Mouse (Mus musculus) layer of hippocampus, postnatal 14 days (tissue): ENCODE measurements around the gene Eloa. TPM values are rescaled to one million over a fixed set of nuclear protein-coding genes. Genes with fewer than 3 reads are reported as not detected.

ENCODE experiments used
- DNase-seq, 2 experiments: peaks; one replicate each; pipeline ENCODE4 v3.0.0; 2021 to 2022; ENCODE audit warnings: low spot score in 2 of 2, mixed read lengths in 1 of 2
- total RNA-seq, 2 experiments: library from RNA; stranded (reverse); gene quantifications; 2 replicates each; pipeline ENCODE4 v1.2.3; 2021

The Eloa gene
- total RNA-seq, 2 experiments from 2014 or later = 31.7 TPM

GRCm38 (mm10) chr4:135958354-135958753 lies 63.2 kb downstream of the Eloa start:
- no peak for DNase-seq

GRCm38 (mm10) chr4:135955886-135956285 lies 65.7 kb downstream of the Eloa start:
- DNase-seq = no peak

GRCm38 (mm10) chr4:135954241-135954640 lies 67.3 kb downstream of the Eloa start:
- DNase-seq = peak; percentile 78 to 79

Other genes with a start within 250 kb of the Eloa start
- gene Srsf10, start 166.0 kb downstream of the Eloa start, total RNA-seq = 10 to 100 TPM; 78.4 to 85.6 TPM
- 10 to 100 TPM; 59.5 to 67.2 TPM for gene Pnrc2, start 147.9 kb downstream of the Eloa start, total RNA-seq
- under 1 TPM in 1 of 2 experiments, not detected in 1; 0.09 TPM for gene Cnr2, start 126.4 kb downstream of the Eloa start, total RNA-seq
- gene Fuca1, start 101.0 kb downstream of the Eloa start, total RNA-seq = 10 to 100 TPM; 48.9 to 52.6 TPM
- 10 to 100 TPM; 31.3 to 35.0 TPM for gene Hmgcl, start 75.3 kb downstream of the Eloa start, total RNA-seq
- 10 to 100 TPM; 26.9 to 29.0 TPM for gene Gale, start 58.0 kb downstream of the Eloa start, total RNA-seq
- 100 to 1,000 TPM; 107 to 111 TPM for gene Lypla2, start 49.1 kb downstream of the Eloa start, total RNA-seq
- gene Pithd1, start 34.5 kb downstream of the Eloa start, total RNA-seq = 10 to 100 TPM; 86.8 to 90.1 TPM
- gene Rpl11, start 31.7 kb upstream of the Eloa start, total RNA-seq = 100 to 1,000 TPM; 254 to 300 TPM
- gene Id3, start 121.7 kb upstream of the Eloa start, total RNA-seq = 10 to 100 TPM; 77.9 to 91.6 TPM
- gene E2f2, start 150.6 kb upstream of the Eloa start, total RNA-seq = 1 to 10 TPM; 1.1 to 1.4 TPM
- gene Asap3, start 184.6 kb upstream of the Eloa start, total RNA-seq = 1 to 10 TPM; 5.1 to 6.0 TPM
- gene Tcea3, start 226.0 kb upstream of the Eloa start, total RNA-seq = under 1 TPM; 0.31 to 0.44 TPM